Mouse (Mus musculus): ENCODE measurements at regions not wholly inside any gene's neighbourhood (a gene's known extent, or its start where the extent isn't known, plus 50 kb on each side); places are given as distances from the start of the nearest gene placed in this dataset.
"Not testable (repeated sequence)": the region's sequence is repeated elsewhere in the genome, so short reads cannot be mapped to it uniquely, and the experiment has no call there.

DNA sequence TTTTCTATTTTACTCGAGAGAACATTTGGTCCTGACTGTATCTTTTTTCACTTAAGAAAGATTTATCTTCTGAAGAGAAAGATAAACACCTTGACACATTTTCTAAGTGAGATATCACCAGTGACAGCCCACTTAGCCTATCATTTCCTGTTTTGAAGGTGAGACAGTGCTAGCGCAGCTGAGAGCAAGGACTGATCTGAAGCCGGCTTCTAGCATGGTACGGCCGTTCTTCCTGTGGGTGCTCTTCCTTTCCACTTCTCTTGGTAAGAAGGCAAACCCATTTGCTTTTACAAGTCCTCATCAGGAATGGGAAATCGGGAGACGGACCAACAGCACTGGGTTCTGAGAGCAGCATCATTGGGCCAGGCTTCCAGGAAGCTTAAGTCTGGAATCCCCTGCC is 293.1 kb downstream of the Dad1 start:
- no peak for ATAC-seq (ENCODE audit: low FRiP score, low read depth)
- Histone ChIP-seq H3K4me1 (replicated peaks) (no peaks in the 10 kb centered on the region), H3K4me2 (no peak overlapping the region), H3K9ac (no peak overlapping the region), H3K9me3 (no peaks in the 10 kb centered on the region), H3K27ac (replicated peaks) (no peak overlapping the region), H3K36me3 (no peaks in the 10 kb centered on the region), H3K4me3 (no peak overlapping the region), H3K27me3 (no peaks in the 10 kb centered on the region)
- WGBS: 84% methylated on average over 7 of the region's 7 CpGs

DNA sequence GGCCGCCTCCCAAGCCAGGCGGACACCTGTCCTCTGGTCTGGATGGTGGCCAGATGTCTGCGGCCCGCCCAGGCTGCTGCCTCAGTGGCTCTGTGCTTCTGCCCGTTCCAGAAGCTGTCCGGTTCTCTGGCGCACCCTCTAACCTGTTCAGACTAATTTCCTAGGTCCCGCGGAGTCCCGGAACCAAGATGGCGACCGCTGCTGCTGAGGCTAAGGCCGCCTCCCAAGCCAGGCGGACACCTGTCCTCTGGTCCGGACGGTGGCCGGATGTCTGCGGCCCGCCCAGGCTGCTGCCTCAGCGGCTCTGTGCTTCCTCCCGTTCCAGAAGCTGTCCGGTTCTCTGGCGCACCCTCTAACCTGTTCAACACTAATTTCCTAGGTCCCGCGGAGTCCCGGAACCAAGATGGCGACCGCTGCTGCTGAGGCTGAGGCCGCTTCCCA is 318.1 kb downstream of the Dad1 start:
- ATAC-seq (ENCODE audit: low FRiP score, low read depth); H3K4me2 ChIP-seq; H3K4me3 ChIP-seq; H3K9me3 ChIP-seq; H3K36me3 ChIP-seq; H3K27ac ChIP-seq (replicated peaks); H3K4me1 ChIP-seq (replicated peaks); H3K27me3 ChIP-seq; H3K9ac ChIP-seq: not testable (repeated sequence)
- WGBS: 98% methylated on average over 29 of the region's 29 CpGs

DNA sequence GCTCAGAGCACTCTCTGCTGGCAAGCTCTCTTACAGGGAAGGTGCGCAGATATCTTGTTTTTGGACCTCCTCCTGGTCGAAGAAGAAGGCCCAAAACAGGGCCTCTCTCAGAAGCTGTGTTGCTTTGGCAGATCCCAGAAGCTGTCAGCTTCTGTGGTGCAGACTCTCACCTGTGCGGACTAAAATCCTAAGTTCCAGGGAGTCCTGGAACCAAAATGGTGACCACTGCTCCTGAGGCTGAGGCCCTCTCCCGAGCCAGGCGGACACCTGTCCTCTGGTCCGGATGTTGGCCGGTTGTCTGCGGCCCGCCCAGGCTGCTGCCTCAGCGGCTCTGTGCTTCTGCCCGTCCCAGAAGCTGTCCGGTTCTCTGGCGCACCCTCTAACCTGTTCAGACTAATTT is 318.6 kb downstream of the Dad1 start:
- 91% methylated on average over 11 of the region's 13 CpGs for WGBS
- not testable (repeated sequence) for H3K4me3 ChIP-seq; H3K4me2 ChIP-seq; H3K27me3 ChIP-seq; H3K9ac ChIP-seq; H3K9me3 ChIP-seq; H3K36me3 ChIP-seq; H3K4me1 ChIP-seq (replicated peaks); H3K27ac ChIP-seq (replicated peaks); ATAC-seq (ENCODE audit: low FRiP score, low read depth)

DNA sequence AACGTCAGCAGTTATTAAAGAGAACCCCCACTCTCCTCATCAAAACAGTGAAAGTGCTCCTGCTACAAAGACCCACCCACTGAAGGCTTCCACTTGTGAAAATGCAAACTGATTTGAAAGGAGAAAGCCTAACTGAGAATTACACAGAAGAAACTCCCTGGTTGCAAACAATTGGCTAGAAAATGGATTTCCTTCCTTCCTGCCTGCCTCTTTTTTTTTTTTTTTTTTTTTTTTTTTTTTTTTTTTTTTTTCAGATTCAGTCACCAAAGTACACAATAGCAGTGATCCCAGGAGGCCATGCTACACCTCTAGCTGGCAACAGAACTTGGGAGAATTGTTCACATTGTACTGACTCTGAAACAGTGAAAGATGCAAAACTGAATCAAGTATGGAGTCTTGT is 343.0 kb downstream of the Dad1 start:
- Histone ChIP-seq H3K4me1 (replicated peaks) (no peaks in the 10 kb centered on the region), H3K36me3 (no peaks in the 10 kb centered on the region), H3K4me2 (no peak overlapping the region), H3K4me3 (no peak overlapping the region), H3K9ac (no peak overlapping the region), H3K27ac (replicated peaks) (no peak overlapping the region), H3K27me3 (no peaks in the 10 kb centered on the region), H3K9me3 (no peaks in the 10 kb centered on the region)
- 85% methylated on average over 1 of the region's 1 CpGs for WGBS
- no peak for ATAC-seq (ENCODE audit: low FRiP score, low read depth)

DNA sequence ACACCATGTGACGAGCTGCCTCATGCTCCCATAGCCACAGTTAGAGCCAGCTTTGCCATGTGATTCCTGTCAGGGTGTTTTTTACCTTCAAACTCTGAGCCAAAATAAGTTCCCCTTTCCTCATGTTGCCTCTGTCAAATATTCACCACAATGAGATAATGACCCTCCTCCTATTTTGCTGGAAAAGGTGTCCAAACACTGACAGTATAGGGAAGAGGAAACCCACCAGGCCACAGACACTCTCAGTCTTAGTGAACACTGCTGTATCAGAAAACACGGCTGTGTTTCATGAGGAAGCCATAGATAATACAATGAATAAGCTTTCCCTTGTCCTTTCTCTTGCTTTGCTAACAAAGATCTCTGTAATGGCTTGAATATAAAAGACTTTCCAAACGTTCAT is 349.3 kb downstream of the Dad1 start:
- no peak overlapping the region for H3K27ac ChIP-seq (replicated peaks)
- no peaks in the 10 kb centered on the region for H3K9me3 ChIP-seq
- H3K4me2 ChIP-seq: no peak overlapping the region
- no peak overlapping the region for H3K9ac ChIP-seq
- no peaks in the 10 kb centered on the region for H3K4me1 ChIP-seq (replicated peaks)
- no peaks in the 10 kb centered on the region for H3K36me3 ChIP-seq
- no peaks in the 10 kb centered on the region for H3K27me3 ChIP-seq
- WGBS: 59% methylated on average over 3 of the region's 3 CpGs
- H3K4me3 ChIP-seq: no peak overlapping the region
- no peak for ATAC-seq (ENCODE audit: low FRiP score, low read depth)

DNA sequence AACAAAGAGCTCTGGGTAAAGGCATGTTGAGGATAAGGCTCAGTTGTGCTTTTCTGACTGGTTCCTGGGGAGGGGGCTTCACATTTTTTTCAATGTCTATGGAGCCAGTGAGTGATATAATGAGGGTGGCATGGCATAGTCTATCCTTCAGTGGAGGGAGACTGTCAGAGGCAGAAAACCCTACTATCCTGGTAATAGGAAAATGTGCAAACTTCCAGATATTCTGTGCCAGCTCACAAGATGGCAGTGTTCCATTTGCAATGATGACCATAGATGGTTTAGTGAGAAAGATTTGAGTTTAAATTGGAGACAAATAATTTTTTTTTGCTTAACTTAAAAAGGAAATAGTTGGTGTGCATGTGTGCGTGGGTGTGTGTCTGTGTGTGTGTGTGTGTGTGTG is 352.8 kb downstream of the Dad1 start:
- H3K9me3 ChIP-seq: no peaks in the 10 kb centered on the region
- H3K4me3 ChIP-seq: no peak overlapping the region
- no peak overlapping the region for H3K27ac ChIP-seq (replicated peaks)
- no peak overlapping the region for H3K9ac ChIP-seq
- 95% methylated on average over 1 of the region's 1 CpGs for WGBS
- no peaks in the 10 kb centered on the region for H3K27me3 ChIP-seq
- no peaks in the 10 kb centered on the region for H3K36me3 ChIP-seq
- ATAC-seq (ENCODE audit: low FRiP score, low read depth): no peak
- H3K4me2 ChIP-seq: no peak overlapping the region
- no peaks in the 10 kb centered on the region for H3K4me1 ChIP-seq (replicated peaks)

DNA sequence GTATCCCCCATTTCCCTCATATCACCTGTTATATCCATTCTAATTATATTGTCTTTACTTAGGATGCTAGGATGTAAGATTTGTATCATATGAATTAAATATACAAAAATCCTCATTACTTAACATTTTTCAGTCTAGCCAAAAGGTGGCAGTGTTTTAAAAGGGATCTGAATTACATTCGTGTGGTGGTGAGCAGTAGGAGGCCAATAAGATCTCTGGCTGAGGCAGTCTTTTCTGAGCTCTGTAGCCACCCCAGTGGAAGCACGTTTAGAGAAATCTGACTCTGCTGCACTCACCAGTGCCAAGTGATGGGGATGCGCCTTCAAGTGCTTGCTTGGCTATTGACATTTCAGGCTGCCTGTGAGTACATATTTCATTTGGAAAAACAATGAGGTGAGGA is 372.6 kb downstream of the Dad1 start:
- H3K9me3 ChIP-seq: no peaks in the 10 kb centered on the region
- ATAC-seq (ENCODE audit: low FRiP score, low read depth): peak; percentile 85; the same call in 1 of the 2 replicates

DNA sequence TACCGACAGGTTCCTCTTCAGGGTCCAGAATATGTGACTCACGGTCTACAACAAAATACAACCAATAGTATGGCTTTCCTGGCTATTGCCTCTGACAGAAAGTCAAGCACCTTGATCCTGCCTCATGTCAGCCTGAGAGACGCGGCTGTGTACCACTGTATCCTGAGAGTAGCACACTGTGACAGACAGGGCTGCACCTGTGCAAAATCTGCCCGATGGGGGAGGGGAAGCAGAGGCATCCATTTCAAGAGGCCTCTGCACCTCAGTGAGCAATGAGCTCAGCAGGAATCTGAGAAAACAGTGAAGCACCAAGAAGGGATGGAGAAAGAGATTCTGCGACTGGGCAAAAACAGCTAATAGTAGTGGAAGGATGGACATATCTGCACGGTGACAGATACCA is 377.3 kb downstream of the Dad1 start:
- no peak overlapping the region for H3K9ac ChIP-seq
- ATAC-seq (ENCODE audit: low FRiP score, low read depth): no peak
- no peak overlapping the region for H3K4me2 ChIP-seq
- H3K4me3 ChIP-seq: no peak overlapping the region
- no peaks in the 10 kb centered on the region for H3K36me3 ChIP-seq
- no peak overlapping the region for H3K27ac ChIP-seq (replicated peaks)
- no peaks in the 10 kb centered on the region for H3K27me3 ChIP-seq
- no peaks in the 10 kb centered on the region for H3K4me1 ChIP-seq (replicated peaks)
- 78% methylated on average over 7 of the region's 7 CpGs for WGBS
- H3K9me3 ChIP-seq: no peaks in the 10 kb centered on the region

More for the DNA sequence above, 372.6 kb downstream of the Dad1 start:
- no peaks in the 10 kb centered on the region for H3K27me3 ChIP-seq
- WGBS: 8% methylated on average over 3 of the region's 3 CpGs
- no peak overlapping the region for H3K4me3 ChIP-seq
- no peaks in the 10 kb centered on the region for H3K4me1 ChIP-seq (replicated peaks)
- H3K4me2 ChIP-seq: no peak overlapping the region
- no peak overlapping the region for H3K9ac ChIP-seq
- no peak overlapping the region for H3K27ac ChIP-seq (replicated peaks)
- no peaks in the 10 kb centered on the region for H3K36me3 ChIP-seq

DNA sequence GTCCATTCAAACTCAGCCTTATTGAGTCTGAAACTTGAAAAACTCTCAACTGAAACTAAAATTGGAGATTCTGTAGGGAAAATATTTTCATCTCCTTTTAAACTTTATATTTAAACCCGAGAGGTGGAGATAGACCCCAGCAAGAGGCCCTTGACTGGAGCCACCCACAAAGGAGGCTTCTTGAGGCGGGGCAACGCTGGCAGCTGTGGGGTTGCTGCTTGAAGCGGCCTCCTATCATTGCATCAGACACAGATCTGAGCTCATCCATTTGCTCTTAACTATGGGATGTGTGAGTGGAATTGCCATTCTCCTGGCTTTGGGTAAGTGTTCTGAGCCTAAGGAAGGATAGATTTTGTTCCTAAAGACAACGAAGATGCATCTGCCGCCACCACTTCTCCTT is 378.2 kb downstream of the Dad1 start:
- H3K4me2 ChIP-seq: no peak overlapping the region
- H3K27me3 ChIP-seq: no peaks in the 10 kb centered on the region
- H3K4me1 ChIP-seq (replicated peaks): no peaks in the 10 kb centered on the region
- no peak overlapping the region for H3K27ac ChIP-seq (replicated peaks)
- no peak overlapping the region for H3K9ac ChIP-seq
- no peak overlapping the region for H3K4me3 ChIP-seq
- 58% methylated on average over 6 of the region's 6 CpGs for WGBS
- H3K36me3 ChIP-seq: no peaks in the 10 kb centered on the region
- no peaks in the 10 kb centered on the region for H3K9me3 ChIP-seq
- no peak for ATAC-seq (ENCODE audit: low FRiP score, low read depth)

DNA sequence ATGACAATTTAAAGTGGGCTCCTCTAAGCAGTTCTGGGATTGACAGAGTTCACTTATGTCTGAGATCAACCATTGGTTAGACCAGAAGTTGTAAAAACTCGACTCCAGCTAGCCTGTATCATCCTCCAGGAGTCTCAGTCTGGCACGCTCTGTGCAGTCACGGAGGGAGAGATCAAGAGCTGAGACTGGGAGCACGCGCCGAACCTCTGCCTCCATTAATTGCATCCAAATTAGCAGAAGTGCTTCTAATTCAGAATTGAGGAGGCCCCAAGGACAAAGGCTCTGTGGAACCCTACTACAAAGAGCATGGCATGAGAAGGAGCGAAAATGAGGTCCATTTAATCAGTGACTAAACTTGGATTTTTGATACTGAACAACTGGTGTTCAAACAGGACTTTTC is 406.9 kb downstream of the Dad1 start:
- no peak overlapping the region for H3K27ac ChIP-seq (replicated peaks)
- H3K4me2 ChIP-seq: no peak overlapping the region
- H3K9ac ChIP-seq: no peak overlapping the region
- H3K4me3 ChIP-seq: no peak overlapping the region
- 68% methylated on average over 7 of the region's 7 CpGs for WGBS
- H3K27me3 ChIP-seq: no peaks in the 10 kb centered on the region
- ATAC-seq (ENCODE audit: low FRiP score, low read depth): no peak
- no peaks in the 10 kb centered on the region for H3K4me1 ChIP-seq (replicated peaks)
- no peaks in the 10 kb centered on the region for H3K9me3 ChIP-seq
- no peaks in the 10 kb centered on the region for H3K36me3 ChIP-seq

DNA sequence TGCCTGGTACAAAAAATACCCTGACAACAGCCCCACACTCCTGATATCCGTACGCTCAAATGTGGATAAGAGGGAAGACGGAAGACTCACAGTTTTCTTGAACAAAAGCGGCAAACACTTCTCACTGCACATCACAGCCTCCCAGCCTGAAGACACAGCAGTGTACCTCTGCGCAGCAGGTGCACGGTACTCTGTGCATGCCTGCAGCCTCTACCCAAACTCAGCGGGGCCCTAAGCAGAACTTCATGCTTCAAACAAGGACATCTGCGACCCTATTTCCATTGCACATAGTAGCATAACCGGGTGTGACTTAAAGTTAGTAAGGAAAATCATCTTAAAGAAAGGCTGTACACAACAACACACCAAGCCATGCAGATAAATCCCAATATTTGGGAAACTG is 408.3 kb downstream of the Dad1 start:
- H3K4me3 ChIP-seq: no peak overlapping the region
- ATAC-seq (ENCODE audit: low FRiP score, low read depth): no peak
- whole genome bisulfite sequencing: 96% methylated on average over 9 of the region's 9 CpGs
- no peaks in the 10 kb centered on the region for H3K9me3 ChIP-seq
- H3K9ac ChIP-seq: no peak overlapping the region
- no peaks in the 10 kb centered on the region for H3K4me1 ChIP-seq (replicated peaks)
- no peak overlapping the region for H3K27ac ChIP-seq (replicated peaks)
- no peaks in the 10 kb centered on the region for H3K36me3 ChIP-seq
- H3K4me2 ChIP-seq: no peak overlapping the region
- no peaks in the 10 kb centered on the region for H3K27me3 ChIP-seq

DNA sequence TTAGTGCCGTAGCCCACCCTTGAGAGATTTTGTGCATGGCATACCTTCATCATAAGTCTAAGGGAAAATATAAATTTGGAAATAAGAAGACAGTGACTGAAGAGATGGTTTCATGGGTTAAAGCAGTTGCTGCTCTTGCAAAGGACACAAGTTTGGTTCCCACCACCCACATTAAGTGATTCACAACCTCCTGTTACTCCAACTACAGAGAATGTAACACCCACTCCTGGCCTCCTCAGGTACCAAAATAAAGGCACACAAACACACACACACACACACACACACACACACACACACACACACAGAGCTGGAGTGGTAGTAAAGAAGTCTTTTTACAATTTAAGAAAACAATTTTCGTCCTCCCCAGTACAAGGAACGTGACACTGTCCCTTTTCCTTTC is 421.4 kb downstream of the Dad1 start:
- Histone ChIP-seq H3K27me3 (no peaks in the 10 kb centered on the region), H3K4me2 (no peak overlapping the region), H3K4me1 (replicated peaks) (no peaks in the 10 kb centered on the region), H3K36me3 (no peaks in the 10 kb centered on the region), H3K9ac (no peak overlapping the region), H3K4me3 (no peak overlapping the region), H3K9me3 (no peaks in the 10 kb centered on the region), H3K27ac (replicated peaks) (no peak overlapping the region)
- WGBS: 94% methylated on average over 3 of the region's 3 CpGs
- no peak for ATAC-seq (ENCODE audit: low FRiP score, low read depth)

DNA sequence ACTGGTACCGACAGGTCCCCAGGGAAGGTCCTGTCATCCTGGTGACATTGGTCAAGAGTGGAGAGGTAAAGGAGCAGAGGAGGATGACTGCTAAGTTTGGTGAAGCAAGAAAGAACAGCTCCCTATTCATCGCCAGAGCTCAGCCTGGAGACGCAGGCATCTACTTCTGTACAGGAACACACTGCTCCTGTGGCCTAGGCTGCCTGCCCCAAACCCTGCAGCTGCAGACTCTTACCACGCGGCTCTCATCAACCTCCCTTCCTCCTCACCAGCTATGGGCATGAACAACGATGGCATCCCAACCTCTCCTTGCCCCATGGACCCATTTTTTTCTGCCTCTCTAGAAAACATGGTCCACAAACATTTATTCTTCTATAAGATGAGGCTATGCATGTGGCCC is 422.3 kb downstream of the Dad1 start:
- no peaks in the 10 kb centered on the region for H3K36me3 ChIP-seq
- WGBS: 90% methylated on average over 6 of the region's 6 CpGs
- ATAC-seq (ENCODE audit: low FRiP score, low read depth): no peak

More for the DNA sequence above, 422.3 kb downstream of the Dad1 start:
- no peak overlapping the region for H3K9ac ChIP-seq
- H3K4me3 ChIP-seq: no peak overlapping the region
- no peaks in the 10 kb centered on the region for H3K9me3 ChIP-seq
- H3K27ac ChIP-seq (replicated peaks): no peak overlapping the region
- H3K4me1 ChIP-seq (replicated peaks): no peaks in the 10 kb centered on the region
- no peaks in the 10 kb centered on the region for H3K27me3 ChIP-seq
- H3K4me2 ChIP-seq: no peak overlapping the region
